Mouse (Mus musculus): ENCODE data around the gene Efna2.

Efna2 gene

DNA sequence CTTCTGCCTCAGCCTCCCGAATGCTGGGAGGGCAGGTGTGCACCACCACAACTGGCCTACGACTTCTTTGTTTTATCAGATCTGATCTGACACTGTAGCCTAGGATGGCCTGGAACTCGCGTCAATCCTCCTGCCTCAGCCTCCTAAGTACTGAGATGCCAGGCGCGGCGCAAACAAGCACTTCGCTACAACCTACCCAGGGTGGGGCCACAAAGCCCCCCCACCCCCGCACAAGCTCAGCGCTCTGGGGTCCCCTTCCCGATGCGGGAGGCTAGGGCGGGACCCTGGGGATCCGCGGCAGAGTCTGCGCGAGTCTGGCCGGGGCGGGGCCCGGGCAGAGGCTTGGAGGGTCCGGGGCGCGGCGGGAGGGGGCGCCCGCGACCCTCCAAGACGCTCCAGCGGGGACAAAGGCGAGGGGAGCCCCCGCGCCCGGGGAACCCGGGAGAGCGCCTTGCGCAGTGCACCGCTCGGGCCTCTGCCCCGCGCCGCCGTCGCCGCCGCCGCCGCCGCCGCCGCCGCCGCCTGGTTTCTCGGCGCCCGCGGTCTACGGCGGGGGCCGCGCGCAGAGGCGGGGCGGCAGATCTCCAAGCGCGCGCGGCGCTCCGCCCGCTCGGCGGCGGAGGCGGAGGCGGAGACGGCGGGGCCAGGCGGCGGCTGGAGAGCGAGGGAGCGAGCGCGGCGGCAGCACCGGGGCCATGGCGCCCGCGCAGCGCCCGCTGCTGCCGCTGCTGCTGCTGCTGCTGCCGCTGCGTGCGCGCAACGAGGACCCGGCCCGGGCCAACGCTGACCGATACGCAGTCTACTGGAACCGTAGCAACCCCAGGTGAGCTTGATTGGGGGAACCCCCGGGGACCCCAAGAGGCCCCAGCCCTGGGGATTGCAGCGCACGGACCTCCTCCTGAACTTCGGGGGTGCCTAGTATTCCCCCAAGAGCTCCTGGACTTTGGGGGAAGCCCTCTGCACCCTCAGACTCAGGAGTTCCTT is at the start of gene Efna2:
Gene Efna2 (plus strand): TSS at position 415 of the 984 bp plus-strand sequence.
- DNase-seq = no peak

DNA sequence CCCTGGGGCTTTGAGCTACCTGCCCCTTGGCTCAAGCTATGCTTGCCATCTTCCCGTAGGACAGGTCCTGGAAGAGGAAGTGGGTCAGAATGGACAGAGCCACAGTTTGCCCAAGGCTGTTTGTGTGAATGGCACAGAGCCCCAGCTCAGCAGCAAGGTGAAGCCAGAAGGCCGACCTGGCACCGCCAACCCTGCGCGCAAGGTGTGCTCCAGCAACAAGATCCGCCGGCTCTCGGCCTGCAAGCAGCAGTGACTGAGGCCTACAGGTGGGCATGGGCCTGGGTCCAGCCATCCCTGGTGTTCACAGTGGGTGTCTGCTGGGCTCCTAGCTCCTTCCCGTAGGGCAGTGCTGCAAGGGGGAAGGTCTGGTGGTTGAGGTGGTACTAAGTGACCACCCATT is 49.4 kb upstream of the Efna2 start:
- DNase-seq = no peak

DNA sequence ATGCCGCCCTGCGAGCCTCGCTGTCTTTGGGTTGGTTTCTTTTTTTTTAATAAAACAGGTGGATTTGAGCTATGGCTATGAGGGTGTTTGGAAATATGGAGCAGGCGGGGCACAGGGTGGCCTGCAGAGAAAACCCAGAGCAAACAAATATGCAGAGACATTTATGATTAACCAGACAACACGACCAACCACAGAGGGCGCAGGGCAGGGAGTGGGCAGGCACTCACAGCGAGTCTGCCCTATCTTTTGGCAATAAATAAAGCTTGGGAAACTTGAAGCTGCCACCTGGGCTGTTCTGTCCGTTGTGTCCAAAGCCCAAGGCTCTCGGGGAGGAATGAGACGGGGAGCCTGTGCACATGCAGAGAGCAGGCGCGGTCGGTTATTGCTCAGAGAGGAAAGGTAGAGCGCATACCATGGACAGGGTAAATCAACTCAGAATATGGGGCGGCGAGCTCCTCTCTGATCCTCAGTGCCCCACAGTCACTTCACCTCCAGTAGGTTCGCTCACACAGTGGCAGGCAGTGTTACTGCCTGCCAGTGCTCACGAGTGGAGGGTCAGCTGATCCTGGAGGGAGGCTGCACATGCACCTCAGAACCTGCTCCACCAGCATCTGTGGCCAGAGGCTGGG is 48.8 kb upstream of the Efna2 start:
- DNase-seq = peak; percentile 14

DNA sequence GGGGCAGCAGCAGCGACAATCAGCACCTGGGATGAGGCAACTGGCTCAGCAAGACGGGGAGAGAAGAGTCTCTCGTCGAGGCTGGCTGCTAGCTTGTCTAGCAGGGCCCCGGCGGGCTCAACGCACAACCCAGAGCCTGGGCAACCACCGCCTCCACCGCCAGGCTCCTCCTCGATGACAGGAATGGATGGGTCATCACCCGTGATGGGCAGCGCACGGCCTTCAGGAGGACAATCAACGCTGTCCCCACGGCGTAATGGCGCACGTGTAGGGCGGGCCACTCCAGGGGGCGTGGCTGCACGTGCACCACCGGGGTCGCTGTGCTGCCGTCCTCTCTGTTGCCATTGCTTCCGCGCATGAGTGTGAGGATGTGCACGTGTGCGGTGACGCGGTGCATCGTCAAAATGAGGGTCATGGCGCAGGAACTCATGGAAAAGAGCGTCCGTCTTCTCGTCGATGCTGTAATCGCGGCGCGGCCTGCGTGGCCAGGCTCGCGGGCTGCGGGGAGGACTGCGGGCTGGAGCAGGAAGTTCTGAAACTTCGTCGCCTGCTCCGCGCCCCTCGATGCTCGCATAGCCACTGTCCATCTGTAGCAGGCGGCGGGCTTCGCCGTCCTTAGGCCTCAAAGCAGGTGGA is 47.8 kb upstream of the Efna2 start:
- DNase-seq = peak; percentile 72

DNA sequence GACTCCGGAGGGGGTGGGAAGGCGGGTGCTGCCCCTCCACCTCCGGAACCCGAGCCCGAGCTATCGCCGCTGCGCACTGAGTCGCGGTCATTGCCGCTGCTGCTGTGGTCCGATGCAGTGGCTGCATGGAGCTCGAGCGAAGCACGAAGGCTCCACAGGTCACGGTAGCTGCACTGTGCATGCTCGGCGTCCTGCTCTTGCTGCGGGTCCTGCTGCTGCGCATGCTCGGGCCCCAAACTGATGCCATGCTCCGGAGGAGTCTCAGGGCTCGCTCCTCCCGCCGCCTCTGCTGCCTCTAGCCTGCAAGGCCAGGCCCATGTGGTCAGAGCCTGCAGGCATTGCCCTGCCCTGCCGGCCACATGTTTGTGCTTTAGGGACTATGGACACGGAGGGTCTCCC is 47.3 kb upstream of the Efna2 start:
- DNase-seq = no peak

DNA sequence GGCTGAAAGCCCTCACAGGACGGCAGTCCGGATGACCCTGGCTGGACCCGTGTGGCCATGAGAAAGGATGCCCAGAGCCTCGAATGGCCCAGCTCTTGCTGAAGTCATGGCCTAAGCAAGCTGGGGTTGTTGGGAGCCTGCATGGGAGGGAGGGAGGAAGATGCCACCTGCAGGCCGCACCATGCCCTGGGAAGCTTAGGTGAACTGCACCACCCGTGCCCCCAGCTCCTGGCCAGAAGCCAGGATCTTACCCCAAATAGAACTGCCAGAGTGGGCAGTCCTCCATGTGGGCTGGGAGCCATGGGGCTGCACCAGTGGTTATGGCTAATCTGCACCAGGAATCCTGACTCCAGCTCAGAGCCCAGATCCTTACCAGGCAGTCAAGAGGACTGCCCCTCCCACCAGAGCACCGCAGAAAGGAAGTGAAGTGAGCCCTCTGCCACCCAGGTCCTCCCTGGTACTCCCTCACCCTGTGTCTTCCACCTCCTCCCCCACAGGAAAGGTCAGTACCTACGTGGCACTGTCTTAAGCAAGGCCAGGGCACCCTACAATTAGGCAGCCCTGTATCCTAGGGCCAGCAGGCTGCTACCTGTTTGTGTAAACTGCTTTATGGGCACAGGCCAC is 45.9 kb upstream of the Efna2 start:
- no peak for DNase-seq

DNA sequence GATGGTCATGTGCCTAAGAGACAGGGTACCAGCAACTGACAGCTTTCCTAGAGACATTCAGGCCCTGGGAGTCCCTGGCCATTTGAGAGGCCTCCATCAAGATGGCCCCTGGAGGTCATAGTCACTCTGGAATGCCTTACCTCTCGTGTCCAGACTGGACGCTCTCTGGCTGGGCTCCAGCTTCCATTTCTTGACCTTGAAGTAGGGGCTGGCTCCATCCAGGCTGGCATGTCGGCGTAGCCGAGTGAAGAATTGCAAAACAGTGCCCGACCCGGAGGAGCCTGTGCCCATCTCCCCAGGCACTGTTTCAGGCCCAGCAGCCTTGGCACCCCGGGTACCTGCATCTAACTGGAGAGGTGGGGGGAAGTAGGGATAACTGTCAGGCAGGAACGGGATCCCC is 44.9 kb upstream of the Efna2 start:
- DNase-seq = no peak

DNA sequence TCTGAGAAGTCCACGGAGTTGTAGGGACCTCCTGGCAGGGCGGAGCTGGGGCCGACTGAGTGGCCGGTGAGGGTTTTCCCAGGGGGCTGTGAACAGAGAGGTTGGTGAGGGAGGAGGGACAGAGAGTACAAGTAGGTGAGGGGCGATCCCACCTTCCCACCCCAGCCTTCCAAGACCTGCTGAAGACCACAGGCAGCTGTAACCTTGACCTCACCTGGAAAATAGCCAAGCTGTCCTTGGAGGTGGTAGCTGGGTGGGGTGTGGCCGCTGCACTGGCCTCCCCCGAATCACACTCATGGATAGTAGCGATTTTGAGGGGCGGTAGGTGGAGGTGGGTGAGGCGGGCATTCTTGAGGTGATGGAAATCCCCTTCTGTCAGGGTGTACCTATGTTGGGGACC is 44.1 kb upstream of the Efna2 start:
- DNase-seq = no peak

DNA sequence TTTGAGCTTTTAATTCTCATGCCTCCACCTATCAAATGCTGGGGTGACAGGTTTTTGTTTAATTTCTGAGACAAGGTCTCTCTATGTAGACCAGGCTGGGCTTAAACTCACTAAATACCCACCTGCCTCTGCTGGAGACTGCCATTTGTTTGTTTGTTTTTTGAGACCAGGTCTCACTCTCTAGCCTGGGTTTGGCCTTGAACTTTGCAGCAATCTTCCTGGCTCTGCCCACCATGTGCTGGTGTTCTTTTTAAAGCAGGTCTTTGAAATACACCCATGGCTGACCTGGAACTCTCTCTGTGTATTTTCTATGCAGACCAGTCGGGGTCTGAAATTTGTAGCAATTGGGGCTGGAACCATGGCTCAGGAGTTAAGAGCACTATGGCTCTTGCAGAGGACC is 43.6 kb upstream of the Efna2 start:
- DNase-seq = no peak

DNA sequence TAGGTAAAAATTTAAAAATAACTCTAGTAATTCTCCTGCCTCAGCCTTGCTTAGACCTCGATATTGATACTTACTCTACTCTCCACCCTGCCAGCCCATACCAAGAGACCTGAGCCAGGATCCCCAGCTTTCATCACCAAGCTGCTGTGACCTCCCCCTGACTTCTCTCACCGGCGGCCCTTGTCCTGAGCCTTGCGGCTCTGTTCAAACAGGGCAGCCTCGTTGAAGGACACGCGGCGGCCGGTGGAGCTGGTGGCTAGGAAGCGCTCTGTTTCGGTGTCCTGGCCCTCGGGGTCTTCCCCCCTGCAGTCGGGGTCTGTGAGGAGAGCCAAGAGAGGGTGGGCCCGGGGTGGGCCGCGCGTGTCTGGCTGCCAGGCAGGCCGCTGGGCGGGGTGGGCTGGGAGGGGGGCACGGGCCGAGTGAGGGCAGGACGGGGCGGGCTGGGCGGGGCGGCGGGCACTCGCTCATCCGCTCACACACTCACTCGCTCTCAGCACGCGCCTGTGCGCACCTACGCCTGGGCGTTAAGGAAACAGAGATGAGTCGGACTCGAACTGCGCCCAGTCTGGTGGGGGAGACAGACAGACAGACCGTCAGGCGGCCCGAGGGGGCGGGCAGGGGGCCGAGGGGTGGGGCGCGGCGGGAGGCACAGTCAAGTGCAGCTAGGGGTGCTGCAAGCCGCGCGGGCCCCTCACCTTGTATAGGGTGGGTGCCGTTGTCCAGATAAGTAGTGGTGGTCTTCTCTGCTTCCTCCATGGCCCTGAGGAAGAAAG is 42.9 kb upstream of the Efna2 start:
- no peak for DNase-seq

DNA sequence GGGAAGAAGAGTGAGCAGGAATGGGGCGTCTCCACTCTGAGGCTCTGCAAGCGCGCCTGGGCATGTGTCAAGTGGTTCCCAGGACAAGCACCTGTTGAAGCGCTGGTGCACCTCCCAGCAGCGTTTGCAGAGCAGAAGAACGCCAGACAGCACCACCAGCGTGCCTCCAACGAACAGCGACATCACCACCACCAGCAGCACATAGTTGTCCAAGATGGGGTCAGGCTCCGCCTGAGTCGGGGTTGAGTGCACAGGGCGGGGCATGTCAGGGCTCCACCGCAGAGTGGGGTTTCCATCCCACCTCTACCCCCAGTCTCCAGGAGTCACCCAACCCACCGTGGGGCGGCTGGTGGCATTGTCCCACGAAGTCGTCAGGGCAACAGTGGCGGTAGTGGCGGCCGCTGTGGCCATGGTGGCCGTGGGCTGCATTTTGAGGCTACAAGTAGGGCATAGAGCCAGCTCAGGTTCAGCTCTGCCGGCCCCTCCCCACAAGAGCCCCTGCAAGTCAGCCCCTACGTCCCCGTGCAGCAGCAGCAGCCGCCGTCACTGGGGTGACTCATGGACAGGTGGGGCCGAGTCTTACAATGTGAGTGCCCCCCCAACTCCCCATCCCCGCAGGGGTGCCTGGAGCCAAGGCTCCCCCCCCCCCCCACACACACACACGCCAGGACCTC is 42.2 kb upstream of the Efna2 start:
- DNase-seq = no peak

DNA sequence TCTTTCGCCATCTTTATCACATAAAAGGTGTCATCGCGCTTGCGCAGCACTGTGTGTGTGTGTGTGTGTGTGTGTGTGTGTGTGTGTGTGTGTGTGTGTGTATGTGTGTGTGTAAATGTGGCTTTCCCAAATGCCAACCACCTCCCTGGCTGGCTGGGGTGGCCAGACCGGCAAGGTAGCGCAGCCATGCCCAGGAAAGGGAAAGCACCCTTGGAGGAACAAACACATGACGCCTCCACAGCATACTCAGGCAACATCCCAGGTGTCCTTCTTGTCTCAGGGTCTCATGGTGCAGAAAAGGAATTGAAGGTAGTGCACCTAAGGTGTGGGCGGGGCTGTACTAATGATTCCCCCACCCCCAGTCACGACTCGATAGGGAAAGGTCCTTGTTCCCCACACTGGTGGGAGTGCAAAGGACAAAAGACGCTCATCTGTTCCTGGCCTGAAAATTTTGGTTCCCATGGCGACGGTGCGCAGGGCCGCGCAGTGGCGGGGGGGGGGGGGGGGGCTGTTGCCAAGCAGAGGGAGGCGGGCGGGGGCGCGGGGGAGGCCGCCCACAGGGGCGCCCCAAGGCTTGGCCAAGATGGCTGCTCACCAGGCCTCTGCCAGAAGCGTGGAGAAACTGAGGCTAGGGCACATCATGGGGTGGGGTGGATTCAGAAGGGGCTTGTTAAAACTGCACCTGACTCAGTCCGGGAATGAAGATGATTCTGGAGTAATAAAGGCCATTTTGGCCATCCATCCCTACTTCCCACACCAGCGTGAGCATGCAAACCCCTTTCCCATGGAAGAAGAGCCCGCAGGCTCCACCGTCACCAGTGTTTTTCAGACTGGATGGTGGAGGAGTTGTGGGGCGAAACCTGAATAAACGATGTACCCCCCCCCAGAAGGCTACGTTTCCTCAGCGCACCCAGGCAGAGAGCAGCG is 41.4 kb upstream of the Efna2 start:
- DNase-seq = no peak

DNA sequence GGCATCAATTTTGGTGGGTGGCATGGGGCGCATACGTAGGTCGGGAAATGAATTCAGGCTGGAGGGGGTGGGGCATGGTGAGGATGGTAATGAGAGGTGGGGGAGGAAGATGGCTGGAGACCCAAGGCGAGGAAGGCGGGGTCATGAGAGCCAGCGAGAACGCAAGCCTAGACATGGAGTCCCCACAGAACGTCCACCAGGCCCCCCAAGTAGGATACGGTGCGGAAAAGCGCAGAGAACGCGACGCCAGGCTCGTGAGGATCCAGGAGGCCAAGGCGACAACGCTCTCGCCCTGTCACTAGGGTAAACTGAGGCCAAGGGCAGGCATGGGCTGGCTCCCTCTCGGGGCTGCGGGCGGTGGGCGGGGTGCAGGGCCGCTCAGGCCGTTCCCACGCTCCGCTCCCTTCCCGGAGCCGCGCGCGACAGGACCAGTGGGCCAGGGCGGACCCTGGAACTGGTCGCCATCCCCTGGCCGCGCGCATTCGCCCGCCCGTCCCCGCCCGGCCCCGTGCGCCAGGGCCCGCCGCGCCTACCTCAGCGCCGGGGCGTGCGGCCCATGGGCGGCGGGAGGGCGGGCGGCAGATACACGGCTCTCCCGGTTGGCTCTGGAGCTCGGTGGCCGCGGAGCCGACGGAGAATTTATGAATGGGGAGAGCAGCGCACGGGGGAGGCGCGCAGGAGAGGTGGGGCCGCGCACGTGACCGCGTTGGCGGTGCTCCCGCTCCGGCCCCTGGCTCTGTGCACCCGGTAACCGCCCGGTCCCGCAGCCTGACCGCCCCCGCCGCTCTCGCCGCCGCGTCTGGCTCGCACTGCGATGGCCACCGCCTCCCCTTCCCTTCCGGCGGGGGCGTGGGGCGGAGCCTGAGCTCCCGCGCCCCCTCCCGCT is 40.5 kb upstream of the Efna2 start, which contains the start of gene Atp5d:
Gene Atp5d (plus strand): TSS at position 80 of the 886 bp plus-strand sequence.
- peak; percentile 70 for DNase-seq

DNA sequence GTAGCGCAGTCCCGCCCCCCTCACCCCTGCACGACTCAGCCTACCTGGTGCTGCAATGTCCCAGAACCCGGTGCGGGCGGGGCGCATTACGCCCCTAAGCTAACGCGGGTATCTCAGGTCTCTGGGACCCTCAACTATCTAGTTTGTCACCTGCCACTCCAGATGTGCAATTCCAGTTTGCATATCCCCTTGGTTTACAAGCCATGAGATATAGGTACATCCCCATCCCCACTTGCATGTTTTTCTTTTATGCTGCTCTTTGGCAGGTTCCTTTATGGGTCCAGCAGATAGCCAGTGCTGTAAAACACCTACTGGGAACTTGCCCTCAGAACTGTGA is 39.9 kb upstream of the Efna2 start:
- no peak for DNase-seq

DNA sequence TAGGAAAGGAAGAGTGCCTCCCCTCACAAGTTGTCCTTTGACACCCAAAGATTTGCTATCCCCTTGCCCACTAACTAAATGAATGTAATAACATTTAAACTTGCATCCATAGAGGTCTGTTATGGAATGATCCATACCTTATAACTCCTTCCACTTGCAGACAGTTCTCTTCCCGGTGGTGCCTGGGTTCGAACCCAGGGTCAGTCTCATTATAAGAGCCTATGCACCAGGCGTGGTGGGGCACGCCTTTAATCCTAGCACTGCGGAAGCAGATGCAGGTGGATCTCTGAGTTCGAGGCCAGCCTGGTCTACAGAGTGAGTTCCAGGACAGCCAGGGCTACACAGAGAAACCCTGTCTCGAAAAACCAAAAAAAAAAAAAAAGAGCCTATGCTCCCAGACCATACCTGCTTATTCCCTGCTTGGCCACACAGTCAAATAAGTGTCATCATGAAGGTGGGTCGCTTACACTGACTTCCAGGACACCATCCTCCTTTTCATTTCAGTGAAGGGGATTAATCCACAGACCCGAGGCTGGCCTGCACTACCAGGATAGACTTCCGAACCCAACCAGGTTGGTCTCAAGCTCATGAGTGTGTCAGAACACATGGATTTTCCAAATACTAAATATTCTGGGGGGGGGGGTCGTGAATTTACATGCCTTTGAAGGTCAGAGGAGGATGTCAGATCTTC is 39.2 kb upstream of the Efna2 start:
- no peak for DNase-seq

DNA sequence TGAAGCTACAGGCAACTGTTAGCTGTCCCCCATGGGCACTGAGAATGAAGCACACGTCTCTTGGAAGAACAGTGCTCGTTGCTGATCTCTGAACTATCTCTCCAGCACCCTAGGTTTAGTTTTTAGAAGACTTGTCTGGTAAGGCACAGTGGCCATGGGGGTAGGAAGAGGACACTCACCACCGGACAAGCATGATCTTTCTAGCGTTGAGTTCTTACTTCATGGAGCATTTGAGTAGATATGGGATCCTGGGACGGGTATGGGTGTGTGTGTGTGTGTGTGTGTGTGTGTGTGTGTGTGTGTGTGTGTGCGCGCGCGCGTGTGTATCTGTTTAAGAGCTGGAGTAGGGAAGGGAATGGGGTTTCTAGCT is 38.6 kb upstream of the Efna2 start, which contains the start of gene Cbarp:
Gene Cbarp (minus strand): TSS at position 170 of the 370 bp plus-strand sequence.
- DNase-seq = no peak

DNA sequence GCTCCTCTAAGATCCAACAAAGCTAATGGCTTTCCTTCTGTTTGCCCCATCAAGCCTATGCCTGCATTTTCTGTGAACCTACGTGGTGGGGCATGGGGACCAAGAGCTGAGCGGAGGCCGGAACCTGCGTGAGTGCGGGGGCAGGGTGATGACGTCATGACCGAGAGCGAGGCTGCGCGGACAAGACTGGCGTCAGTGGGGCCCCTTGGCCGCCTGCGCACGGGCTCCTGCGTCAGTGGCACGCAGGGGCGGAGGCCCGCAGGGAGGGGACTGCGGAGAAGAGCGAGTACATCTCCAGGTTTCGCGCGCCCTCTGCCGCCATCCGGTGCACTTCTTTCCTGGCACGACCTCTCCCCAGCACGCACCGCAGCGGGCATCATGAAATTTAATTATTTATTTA is 38.0 kb upstream of the Efna2 start:
- peak; percentile 90 for DNase-seq

DNA sequence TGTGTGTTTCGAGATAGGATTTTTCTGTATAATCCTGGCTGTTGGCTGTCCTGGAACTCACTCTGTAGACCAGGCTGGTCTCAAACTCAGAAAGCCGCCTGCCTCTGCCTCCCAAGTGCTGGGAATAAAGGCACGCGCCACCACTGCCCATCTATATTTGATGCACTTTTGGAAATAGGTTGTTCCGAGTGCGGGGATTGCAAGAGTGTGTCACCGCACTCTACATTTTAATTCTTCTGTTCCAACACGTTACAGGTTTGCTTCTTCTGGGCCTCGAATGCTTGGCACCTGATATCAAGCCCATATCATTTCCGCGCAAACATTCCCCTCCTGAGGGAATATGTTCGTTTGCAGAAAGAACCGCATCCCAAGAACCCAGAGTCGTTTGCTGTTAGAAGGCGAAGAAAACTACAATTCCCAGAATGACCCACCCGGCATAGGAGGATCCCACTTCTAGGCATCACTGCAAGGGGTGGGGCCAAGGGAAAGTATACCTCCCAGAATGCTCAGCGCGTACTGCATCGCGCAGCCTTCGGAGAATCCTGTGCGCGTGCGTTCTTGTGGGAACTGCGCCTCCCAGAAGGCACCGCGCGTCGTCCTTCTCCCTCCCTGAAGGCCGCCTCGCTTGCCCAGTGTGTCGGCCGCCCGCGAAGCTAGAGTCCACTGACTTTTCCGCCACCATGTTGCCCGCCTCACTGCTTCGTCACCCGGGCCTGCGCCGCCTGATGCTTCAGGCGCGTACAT is 37.3 kb upstream of the Efna2 start:
- DNase-seq = peak; percentile 86

Measured in right cerebral cortex, postnatal 4 days (tissue).